Mouse (Mus musculus): ENCODE data around the gene Ift20.
"Not testable (repeated sequence)": the region's sequence is repeated elsewhere in the genome, so short reads cannot be mapped to it uniquely, and the experiment has no call there.

Ift20 gene

DNA sequence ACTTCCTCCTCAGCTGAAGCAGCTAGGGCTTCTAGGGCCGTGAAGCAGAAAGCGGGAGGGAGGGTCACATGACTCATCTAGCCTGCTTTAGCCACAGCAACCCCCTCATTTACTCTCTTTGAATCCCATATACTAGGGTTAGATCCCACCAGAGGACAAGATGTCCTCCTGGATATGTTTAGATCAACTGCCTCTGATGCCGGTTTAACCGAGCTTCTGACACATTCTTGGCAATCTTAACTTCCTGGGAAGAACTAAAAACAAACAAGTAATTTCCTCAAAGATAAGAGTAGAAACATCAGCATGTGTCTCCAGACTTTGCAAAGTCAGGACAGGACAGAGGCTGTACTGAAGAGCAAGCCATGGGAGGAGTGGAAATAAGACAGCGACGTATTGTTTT lies 30.6 kb downstream of the Ift20 start:
- DNase-seq (ENCODE audit: low read depth, low spot score) = no peak

DNA sequence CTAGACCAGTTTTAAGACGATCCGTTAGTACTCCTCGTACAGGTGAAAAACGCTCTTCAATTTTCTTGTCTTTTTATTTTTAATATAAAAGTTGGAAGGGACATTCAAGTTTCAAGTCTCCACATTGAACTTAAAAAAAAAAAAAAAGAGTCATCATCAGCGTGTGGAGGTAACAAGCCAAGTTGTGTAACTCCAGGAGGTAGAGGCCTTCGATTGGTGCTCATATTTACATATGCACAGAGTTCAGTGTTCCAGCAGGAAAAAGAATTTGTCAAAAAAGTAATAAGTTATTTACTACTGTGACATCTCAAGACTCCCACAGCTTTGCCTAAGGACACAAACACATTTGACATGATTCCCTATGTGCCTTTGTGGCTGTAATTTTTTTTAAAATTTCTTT lies 31.5 kb downstream of the Ift20 start:
- no peak for DNase-seq (ENCODE audit: low read depth, low spot score)

DNA sequence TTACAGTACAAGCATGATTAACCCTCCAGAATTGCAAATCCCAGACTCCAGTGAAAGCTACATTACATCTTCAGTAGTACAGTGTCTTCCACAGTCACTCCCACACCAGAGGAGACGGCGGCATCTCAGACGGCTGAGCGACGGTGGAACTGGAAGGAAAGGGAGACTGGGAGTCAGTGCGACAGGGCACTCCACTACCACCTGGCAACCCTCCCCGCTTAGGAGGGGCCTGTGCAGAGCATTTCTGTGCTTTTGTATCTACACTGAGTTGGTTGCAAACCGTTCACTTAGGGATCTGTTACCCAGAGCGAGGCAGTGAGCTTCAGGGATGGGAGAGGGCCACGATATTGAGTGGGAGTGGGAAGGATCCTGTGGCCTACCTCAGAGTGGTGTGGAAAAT lies 32.7 kb downstream of the Ift20 start:
- no peak for DNase-seq (ENCODE audit: low read depth, low spot score)

DNA sequence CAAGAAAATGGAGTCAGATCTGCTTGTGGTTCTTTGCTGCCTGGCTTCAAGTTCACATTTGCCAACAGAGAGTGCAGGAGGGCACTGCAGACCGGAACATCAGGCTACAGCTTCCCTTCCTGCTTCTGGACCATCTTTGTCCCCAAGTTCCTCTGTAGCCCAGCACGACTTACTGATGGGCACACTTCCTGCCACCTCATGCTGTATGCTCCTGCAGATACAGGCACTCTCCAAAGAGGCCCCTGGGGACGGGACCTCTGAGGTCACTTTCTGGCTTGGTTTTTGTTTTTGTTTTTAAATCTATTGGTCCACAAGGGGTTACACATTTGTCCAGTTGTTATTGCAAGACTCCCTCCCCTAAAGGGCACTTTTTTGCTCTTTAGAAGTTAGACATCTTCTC lies 33.6 kb downstream of the Ift20 start:
- no peak for DNase-seq (ENCODE audit: low read depth, low spot score)

DNA sequence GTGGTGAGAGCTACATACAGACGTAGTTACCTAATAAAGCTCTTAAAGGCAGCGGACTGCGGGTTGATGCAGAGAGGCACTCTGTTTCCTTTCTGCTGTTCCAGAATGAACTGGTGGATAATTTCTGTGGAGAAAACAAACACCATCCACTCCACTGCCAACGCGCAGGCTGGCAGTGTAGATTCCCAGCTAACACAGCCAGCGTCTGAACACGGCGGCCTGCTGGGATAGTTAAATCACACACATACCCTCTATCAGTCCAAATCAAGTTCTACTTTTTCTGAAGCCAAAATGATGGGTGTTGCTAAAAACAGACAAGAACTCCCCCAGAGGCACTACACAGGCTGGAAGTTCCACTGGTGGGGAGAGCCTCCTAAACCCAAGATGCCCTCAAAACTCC lies 35.3 kb downstream of the Ift20 start:
- no peak for DNase-seq (ENCODE audit: low read depth, low spot score)

DNA sequence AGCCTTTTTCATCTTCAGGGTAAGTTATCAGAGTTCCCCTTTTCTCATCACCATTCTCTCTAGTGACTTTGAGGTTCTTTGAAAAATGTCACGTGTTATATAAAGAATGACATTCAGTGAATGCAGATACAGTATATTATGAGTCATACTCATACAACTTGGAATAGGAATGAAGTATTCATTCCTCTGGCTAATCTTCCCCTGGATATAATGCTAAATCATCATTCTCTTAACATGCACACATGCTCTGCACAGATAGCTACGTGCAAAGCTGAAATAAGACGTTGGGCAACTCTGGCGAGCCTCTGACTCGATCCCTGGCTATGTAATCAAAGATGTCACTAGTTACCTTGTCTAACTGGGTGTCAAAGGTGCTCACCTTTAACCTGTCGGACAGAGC lies 35.7 kb downstream of the Ift20 start:
- no peak for DNase-seq (ENCODE audit: low read depth, low spot score)

DNA sequence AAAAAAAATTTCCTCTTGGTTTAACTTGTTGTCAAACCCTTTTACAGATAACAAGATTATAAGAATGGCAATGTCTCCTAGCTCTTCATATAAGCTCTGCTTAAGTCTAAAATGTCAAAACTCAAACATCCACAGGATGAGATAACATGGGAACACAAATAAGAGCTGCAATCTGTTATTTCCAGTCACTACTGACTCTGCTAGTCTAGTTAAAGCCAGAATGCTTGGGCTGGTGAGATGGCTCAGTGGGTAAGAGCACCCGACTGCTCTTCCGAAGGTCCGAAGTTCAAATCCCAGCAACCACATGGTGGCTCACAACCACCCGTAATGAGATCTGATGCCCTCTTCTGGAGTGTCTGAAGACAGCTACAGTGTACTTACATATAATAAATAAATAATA lies 37.9 kb downstream of the Ift20 start:
- DNase-seq (ENCODE audit: low read depth, low spot score) = not testable (repeated sequence)

DNA sequence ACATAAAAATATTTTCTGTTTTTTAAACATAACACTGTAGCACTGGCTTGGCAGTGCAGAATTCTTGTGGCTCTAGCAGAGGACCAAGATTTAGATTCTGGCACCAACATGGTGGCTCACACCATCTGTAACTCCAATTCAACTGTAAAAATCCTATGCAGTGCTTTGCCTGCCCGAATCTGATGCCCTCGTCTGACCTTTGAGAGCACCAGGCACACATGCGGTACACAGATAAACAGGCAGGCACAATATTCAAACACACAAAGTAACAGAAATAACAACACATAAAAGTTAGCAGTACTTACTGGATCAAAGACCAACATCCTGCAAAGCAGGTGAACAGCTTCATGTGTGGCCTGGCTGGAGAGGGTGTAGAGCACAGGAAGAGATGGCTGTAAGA lies 38.4 kb downstream of the Ift20 start:
- no peak for DNase-seq (ENCODE audit: low read depth, low spot score)

DNA sequence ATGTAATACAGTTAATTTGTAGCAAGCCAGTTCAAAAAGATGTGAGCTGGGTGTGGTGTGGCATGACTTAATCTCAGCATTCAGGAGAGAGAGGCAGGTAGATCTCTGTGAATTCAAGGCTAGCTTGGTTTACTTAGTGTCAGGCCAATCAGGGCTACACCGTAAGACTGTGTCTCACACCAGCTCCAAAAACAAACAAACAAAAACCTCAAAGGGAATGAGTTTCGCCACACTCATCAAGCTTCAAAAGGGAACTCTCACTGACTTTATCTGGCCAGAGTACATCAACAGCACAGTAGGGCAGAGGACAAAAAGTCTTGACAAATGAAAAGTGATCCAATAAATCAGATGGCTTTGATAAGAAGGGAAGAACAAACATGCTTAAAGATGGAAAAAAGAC lies 38.8 kb downstream of the Ift20 start:
- DNase-seq (ENCODE audit: low read depth, low spot score) = no peak

DNA sequence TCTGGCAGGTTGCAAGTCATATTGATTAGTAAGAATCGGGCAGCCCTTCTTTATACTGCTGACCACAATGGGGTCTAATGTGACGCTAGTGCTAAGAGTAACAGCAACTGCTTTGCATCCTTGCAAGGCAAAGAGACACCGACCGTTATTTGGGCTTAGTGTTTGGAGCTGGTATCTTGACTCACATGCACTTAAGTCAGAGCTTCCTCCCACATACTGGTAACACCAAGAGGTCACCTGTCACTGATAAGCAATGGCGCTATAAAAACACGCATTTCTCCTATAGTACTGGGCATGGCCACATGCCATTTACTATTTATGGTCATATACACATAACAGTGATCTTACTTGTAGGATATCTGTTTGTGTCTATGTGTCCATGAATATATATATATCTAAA lies 46.7 kb downstream of the Ift20 start:
- DNase-seq (ENCODE audit: low read depth, low spot score) = no peak

DNA sequence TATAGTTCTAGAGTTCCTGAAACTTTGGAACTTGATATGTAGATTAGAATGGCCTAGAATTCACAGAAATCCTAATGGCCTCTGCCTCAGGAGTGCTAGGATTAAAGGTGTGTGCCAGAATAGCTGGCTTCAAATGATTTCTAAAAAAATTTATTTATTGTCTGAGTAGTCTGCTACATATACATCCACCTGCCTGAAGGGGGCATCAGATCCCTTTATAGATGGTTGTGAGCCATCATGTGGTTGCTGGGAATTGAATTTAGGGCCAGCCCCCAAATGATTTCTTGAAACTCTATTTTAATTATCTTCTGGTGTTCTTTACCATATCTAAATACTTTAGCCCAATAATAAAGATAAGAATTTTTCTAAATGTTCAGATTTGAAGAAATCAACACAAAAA lies 49.9 kb downstream of the Ift20 start:
- no peak for DNase-seq (ENCODE audit: low read depth, low spot score)

DNA sequence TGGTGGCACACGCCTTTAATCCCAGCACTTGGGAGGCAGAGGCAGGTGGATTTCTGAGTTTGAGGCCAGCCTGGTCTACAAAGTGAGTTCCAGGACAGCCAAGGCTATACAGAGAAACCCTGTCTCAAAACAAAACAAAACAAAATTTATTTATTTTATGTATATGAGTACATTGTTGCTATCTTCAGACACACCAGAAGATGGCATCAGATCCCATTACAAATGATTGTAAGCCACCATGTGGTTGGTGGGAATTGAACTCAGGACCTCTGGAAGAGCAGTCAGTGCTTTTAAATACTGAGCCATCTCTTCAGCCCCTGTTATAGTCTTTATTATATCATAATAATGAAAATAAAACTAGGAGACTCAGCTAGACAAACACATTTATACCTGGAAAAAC lies 51.5 kb downstream of the Ift20 start:
- not testable (repeated sequence) for DNase-seq (ENCODE audit: low read depth, low spot score)
